Mouse (Mus musculus): ENCODE measurements around the gene Haspin. TPM values are rescaled to one million over a fixed set of nuclear protein-coding genes. Genes with fewer than 3 reads are reported as not detected.

Haspin gene
- polyA plus RNA-seq (2012): 1.2 and 1.4 TPM in 2 replicates

DNA sequence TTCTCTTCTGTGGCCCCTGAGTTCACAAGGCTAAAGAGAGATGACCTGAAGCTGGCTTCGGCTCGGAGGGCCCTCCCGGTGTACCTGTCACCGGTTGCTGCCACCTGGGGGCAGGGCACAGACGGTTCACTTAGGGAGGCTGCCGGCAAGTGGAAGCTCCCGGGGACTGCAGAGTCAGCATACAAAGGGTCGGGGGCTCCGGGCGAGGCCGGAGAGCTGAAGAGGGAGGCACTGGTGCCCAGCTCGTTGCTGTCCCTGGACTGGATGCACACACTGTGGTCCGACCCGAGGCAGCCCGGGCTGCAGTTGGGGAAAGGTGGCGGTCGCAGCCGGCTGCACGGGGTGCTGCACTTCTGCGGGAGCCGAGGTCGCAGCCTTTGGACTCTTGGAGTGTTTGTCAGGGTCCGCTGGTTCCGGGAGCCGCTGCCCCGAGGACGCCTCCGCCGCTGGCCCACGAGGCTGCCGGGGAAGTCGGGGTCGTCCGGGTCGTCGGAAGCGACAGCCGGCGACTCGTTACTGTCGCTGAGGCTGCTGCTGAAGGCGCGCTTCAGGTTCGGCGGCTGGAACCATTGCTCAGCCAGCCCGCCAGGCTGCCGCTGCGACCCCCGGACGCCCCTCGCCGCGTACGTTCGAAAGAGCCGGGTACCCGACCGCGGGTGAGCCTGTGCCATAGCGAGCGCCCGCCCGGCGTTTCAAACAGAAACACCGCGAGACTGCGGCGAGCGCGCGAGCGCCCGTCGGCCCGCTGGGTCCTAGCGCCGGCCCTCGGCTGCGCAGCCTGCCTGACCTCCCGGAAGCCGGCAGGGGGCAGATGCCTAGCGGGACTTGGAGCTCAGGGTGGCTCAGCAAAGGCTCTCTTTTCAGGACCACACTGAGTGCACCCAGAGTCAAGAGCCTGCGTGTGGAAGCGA is at the start of gene Haspin:
TSS of gene Haspin (minus strand) at position 704 of the 911 bp plus-strand sequence.
- Histone ChIP-seq H3K4me1 (ENCODE audit: control insufficient read depth) (peaks cover 49% of the 10 kb centered on the region), H3K4me3 (replicated peaks) (peak within 1 kb of the TSS; percentile 79), H3K27me3 (ENCODE audit: control insufficient read depth) (no peaks in the 10 kb centered on the region), H3K9me3 (ENCODE audit: control insufficient read depth, low read length) (no peaks in the 10 kb centered on the region), H3K36me3 (ENCODE audit: control insufficient read depth) (peaks cover 36% of the 10 kb centered on the region)
- no peak for TF ChIP-seq TAL1 (IDR thresholded peaks at IDR 0.05; ENCODE audit: low read length)
- no peak for TF ChIP-seq GATA1 (IDR thresholded peaks at IDR 0.05; ENCODE audit: low read length)

DNA sequence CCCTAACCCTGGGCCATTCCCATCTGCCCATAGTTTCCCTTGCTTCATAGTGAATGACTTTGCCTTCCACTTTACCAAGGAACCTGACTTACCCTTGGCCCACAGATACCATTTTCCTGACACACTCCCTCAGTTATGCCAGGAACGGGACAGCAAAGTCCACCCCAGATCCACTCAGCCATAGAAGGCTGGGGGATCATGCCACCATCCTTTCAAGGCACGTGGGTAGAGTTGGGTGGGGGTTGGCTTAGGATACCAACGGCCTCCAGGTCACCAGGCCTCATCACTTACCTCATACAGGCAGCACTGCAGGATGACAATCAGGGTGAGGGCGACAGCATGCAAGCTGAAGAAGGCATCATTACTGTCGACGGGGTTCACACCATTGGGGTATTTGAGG is 49.1 kb upstream of the Haspin start:
- Histone ChIP-seq H3K27me3 (ENCODE audit: control insufficient read depth) (no peaks in the 10 kb centered on the region), H3K9me3 (ENCODE audit: control insufficient read depth, low read length) (no peaks in the 10 kb centered on the region), H3K4me1 (ENCODE audit: control insufficient read depth) (peaks cover 6% of the 10 kb centered on the region; the same call in 1 of the 2 replicates), H3K36me3 (ENCODE audit: control insufficient read depth) (peaks cover 73% of the 10 kb centered on the region), H3K4me3 (replicated peaks) (no peak overlapping the region)
- TF ChIP-seq TAL1 (IDR thresholded peaks at IDR 0.05; ENCODE audit: low read length) (no peak), GATA1 (IDR thresholded peaks at IDR 0.05; ENCODE audit: low read length) (no peak)

DNA sequence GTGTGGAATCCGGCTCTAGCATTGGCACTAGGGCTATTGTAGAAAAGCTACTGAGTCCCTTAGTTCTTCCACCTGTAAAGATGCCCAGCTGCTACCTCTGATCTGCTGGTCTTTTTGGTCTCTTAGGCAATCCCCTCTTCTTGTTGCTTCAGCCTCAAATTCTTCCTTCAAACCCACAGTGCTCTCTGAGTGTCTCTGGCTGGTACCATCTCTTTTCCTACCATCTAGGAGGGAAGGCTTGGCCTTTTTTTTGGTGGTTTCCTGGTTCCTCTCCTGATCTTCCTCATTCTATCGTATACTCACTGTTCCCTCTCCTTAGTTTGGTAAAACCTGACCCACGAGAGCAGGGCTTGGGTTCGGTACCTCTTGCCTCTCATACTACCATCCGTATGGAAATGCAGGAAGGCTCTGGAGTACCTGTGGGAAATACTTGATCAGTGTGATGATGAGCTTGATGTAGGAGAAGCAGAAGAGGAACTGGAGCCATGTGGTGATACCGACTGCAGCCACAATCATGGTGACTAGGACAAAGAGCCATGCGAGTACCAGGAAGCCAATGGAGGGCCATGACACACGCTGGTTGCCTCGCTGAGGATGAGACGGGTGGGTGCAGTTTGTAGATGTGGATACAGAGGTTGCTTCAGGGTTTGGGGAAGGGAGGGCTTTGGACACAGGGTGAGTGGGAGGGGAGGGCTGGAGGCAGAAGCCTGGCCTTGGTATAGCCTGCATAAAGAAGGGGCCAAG is 48.0 kb upstream of the Haspin start:
- no peaks in the 10 kb centered on the region for H3K27me3 ChIP-seq (ENCODE audit: control insufficient read depth)
- no peaks in the 10 kb centered on the region for H3K9me3 ChIP-seq (ENCODE audit: control insufficient read depth, low read length)
- peaks cover 6% of the 10 kb centered on the region; the same call in 1 of the 2 replicates for H3K4me1 ChIP-seq (ENCODE audit: control insufficient read depth)
- no peak for TF ChIP-seq TAL1 (IDR thresholded peaks at IDR 0.05; ENCODE audit: low read length)
- no peak for TF ChIP-seq GATA1 (IDR thresholded peaks at IDR 0.05; ENCODE audit: low read length)
- H3K4me3 ChIP-seq (replicated peaks): no peak overlapping the region
- H3K36me3 ChIP-seq (ENCODE audit: control insufficient read depth): peaks cover 64% of the 10 kb centered on the region

DNA sequence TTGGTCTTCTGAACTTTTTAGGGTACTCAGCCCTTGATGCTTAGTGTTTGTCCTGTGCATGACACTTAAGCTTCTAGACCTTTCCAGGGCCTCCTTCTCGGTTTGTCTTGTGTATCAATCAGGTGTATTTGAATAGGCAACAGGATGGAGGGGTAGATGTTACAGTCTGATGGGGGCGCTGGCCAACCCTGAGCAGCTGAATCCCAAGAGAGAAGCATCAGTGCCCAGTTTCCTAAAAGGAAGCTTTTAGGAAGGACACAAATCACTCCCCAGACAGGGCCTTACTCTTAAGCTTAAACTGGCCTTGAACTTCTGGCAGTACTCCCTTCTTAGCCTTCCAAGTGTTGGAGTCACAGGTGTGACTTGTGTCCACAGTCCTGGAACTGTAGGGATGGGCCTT is 39.8 kb upstream of the Haspin start:
- TF ChIP-seq TAL1 (IDR thresholded peaks at IDR 0.05; ENCODE audit: low read length): no peak
- no peak for TF ChIP-seq GATA1 (IDR thresholded peaks at IDR 0.05; ENCODE audit: low read length)
- no peaks in the 10 kb centered on the region for H3K9me3 ChIP-seq (ENCODE audit: control insufficient read depth, low read length)
- peak overlapping the region; percentile 99 for H3K4me3 ChIP-seq (replicated peaks)
- peaks cover 29% of the 10 kb centered on the region for H3K36me3 ChIP-seq (ENCODE audit: control insufficient read depth)
- no peaks in the 10 kb centered on the region for H3K27me3 ChIP-seq (ENCODE audit: control insufficient read depth)
- peaks cover 47% of the 10 kb centered on the region for H3K4me1 ChIP-seq (ENCODE audit: control insufficient read depth)

DNA sequence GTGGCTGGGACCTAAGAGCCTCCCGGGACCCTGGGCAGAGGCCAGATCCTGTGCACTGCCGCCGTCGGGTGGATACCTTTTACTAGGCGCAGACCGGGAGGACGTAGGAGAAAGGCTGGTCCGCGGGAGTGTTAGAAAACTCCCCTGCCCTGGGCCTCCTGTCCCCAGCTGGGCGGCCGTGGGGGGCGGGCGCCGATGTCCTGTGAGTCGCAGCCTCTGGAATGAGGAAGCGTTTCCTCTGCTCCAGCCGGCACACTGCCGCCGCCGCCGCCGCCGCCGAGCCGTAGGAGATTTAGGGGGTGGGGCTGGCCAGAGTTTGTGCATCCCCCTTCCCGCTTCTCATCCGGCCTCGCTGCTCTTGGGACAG is 39.4 kb upstream of the Haspin start:
- Histone ChIP-seq H3K4me1 (ENCODE audit: control insufficient read depth) (peaks cover 46% of the 10 kb centered on the region), H3K36me3 (ENCODE audit: control insufficient read depth) (peaks cover 32% of the 10 kb centered on the region), H3K9me3 (ENCODE audit: control insufficient read depth, low read length) (no peaks in the 10 kb centered on the region), H3K4me3 (replicated peaks) (peak overlapping the region; percentile 99), H3K27me3 (ENCODE audit: control insufficient read depth) (no peaks in the 10 kb centered on the region)
- TF ChIP-seq TAL1 (IDR thresholded peaks at IDR 0.05; ENCODE audit: low read length) (no peak), GATA1 (IDR thresholded peaks at IDR 0.05; ENCODE audit: low read length) (no peak)

DNA sequence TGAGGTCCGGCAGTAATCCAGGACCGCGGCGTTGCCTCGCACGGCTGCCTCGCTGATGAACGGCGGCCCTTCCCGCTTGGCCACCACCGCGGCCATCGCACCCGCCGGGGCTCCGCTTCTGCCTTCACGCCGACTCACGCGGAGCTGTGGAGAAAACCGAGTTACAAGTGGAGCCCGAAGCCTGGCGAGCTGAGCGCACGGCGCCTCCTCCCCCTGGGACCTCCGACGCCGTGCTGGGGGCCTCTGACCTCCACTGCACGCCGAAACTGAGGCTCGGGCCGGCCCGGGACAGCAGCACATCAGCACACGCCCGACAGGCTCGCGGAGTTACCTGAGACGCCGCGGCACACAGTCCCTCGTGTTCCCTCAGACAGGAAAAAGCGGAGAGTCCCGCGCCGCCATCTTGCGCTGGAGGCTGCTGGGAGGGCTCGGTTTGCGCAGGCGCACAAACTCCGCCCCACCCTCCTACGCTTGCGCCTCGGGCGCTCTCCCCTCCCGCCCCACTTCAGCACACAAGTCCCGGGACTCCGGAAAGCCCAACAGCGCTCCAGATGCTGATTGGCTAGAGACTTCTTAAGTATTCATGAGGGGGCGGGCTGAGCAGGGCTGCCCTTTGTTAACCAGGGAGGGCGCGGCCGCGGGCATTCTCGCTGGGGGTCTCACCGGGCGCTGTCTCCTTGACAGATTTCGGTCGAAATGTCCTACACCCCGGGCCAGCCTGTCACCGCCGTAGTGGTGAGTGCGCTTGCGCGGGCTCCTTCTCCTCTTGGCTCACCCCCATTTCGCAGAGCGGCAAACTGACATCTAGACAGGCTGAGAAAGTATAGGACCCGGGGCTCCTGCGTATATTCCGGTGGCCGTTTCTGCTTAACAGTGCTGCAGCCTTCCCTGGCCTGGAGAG is 38.8 kb upstream of the Haspin start, which contains the start of the genes Emc6 and Tax1bp3:
TSS of gene Emc6 (minus strand) at position 430 of the 901 bp plus-strand sequence.
TSS of gene Tax1bp3 (plus strand) at position 476 of the 901 bp plus-strand sequence.
- TF ChIP-seq GATA1 (IDR thresholded peaks at IDR 0.05; ENCODE audit: low read length) (no peak), TAL1 (IDR thresholded peaks at IDR 0.05; ENCODE audit: low read length) (no peak)
- H3K36me3 ChIP-seq (ENCODE audit: control insufficient read depth): peaks cover 37% of the 10 kb centered on the region
- H3K4me3 ChIP-seq (replicated peaks): peak within 1 kb of the TSS; percentile 99
- H3K9me3 ChIP-seq (ENCODE audit: control insufficient read depth, low read length): no peaks in the 10 kb centered on the region
- H3K4me1 ChIP-seq (ENCODE audit: control insufficient read depth): peaks cover 48% of the 10 kb centered on the region
- no peaks in the 10 kb centered on the region for H3K27me3 ChIP-seq (ENCODE audit: control insufficient read depth)

DNA sequence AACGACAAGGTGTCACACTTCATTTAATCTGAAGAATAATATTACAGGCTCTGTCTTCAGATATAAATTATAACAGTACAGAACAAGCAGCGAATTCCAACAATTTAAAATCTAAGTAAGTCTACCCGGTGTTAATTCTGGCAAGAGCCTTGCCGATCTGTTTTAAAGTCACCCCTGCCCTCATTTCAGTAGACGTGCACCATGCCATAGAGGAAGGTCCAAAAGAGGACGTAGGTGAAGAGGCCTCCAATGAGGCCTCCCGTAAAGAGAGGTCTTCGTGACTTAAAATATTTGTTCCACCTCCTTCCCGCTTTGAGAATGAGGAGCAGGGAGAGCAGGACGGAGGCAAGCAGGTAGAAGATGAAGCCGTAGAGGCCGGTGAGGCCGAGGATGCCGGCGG is 38.1 kb upstream of the Haspin start:
- H3K4me3 ChIP-seq (replicated peaks): peak overlapping the region; percentile 99
- peaks cover 43% of the 10 kb centered on the region for H3K36me3 ChIP-seq (ENCODE audit: control insufficient read depth)
- no peaks in the 10 kb centered on the region for H3K27me3 ChIP-seq (ENCODE audit: control insufficient read depth)
- no peak for TF ChIP-seq GATA1 (IDR thresholded peaks at IDR 0.05; ENCODE audit: low read length)
- no peaks in the 10 kb centered on the region for H3K9me3 ChIP-seq (ENCODE audit: control insufficient read depth, low read length)
- H3K4me1 ChIP-seq (ENCODE audit: control insufficient read depth): peaks cover 54% of the 10 kb centered on the region

DNA sequence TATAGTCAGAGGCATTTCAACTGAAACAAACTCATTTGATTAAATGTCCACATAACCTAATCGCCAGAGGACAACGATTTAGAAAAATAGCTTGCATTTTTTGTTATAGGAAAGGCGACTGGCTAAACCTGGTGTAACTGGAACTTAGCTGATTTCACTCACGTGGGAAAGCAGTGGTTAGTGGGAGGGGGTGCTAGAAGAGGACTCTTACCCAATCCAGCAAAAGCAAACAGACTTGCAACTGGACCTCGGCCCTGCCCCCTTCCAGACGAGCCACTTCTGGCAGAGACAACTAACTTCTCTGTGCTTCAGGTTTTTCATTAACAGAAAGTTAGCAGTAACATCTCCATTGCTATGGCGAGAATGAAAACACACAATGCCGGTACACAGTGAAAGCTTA is 37.5 kb upstream of the Haspin start:
- TF ChIP-seq TAL1 (IDR thresholded peaks at IDR 0.05; ENCODE audit: low read length) (no peak), GATA1 (IDR thresholded peaks at IDR 0.05; ENCODE audit: low read length) (no peak)
- Histone ChIP-seq H3K9me3 (ENCODE audit: control insufficient read depth, low read length) (no peaks in the 10 kb centered on the region), H3K36me3 (ENCODE audit: control insufficient read depth) (peaks cover 46% of the 10 kb centered on the region), H3K27me3 (ENCODE audit: control insufficient read depth) (no peaks in the 10 kb centered on the region), H3K4me1 (ENCODE audit: control insufficient read depth) (peaks cover 56% of the 10 kb centered on the region), H3K4me3 (replicated peaks) (peak overlapping the region; percentile 99)
